Mouse (Mus musculus) liver, adult 2 months (tissue): ENCODE measurements around the gene Chpt1. TPM values are rescaled to one million over a fixed set of nuclear protein-coding genes. Genes with fewer than 3 reads are reported as not detected.

ENCODE experiments used
- DNase-seq: peaks from one replicate; pipeline ENCODE4 v3.0.0-alpha.2; 2011; ENCODE audit warnings: low read depth, low spot score; ENCODE audit errors: extremely low read depth
- H3K27ac ChIP-seq: fragments of 200-500 bp; replicated peaks from 2 replicates; pipeline ENCODE4 v1.5.1; 2012; ENCODE audit warnings: low read depth, mild to moderate bottlenecking, control low read depth, inconsistent platforms, low read length; ENCODE audit not compliant: insufficient read depth
- H3K27me3 ChIP-seq: fragments of 200-500 bp; 2 replicates; pipeline ENCODE4 v1.6.1; 2012; ENCODE audit warnings: mild to moderate bottlenecking, moderate library complexity, low read length, inconsistent platforms; ENCODE audit not compliant: control insufficient read depth, insufficient read depth
- H3K36me3 ChIP-seq: fragments of 200-500 bp; 2 replicates; pipeline ENCODE4 v1.6.1; 2012; ENCODE audit warnings: low read length, inconsistent platforms; ENCODE audit not compliant: control insufficient read depth, insufficient read depth
- H3K4me1 ChIP-seq: fragments of 200-500 bp; 2 replicates; pipeline ENCODE4 v1.6.1; 2011; ENCODE audit warnings: low read length; ENCODE audit not compliant: control insufficient read depth, insufficient read depth
- H3K4me3 ChIP-seq: fragments of 200-500 bp; 2 replicates; pipeline ENCODE4 v1.5.1; 2011; ENCODE audit warnings: low read depth, mild to moderate bottlenecking, control low read depth, low read length, moderate library complexity; ENCODE audit not compliant: insufficient read depth
- H3K79me2 ChIP-seq: fragments of 200-500 bp; 2 replicates; pipeline ENCODE4 v1.6.1; 2012; ENCODE audit warnings: inconsistent platforms, mild to moderate bottlenecking, low read length, moderate library complexity; ENCODE audit not compliant: control insufficient read depth, insufficient read depth
- H3K9ac ChIP-seq: fragments of 200-500 bp; 2 replicates; pipeline ENCODE4 v1.6.1; 2012; ENCODE audit warnings: low read depth, mild to moderate bottlenecking, control low read depth, inconsistent platforms, low read length
- CTCF ChIP-seq: fragments of 200-500 bp; IDR thresholded peaks from 2 replicates; pipeline ENCODE4 v1.5.1; 2011; ENCODE audit warnings: low read depth, low read length, control low read depth
- POLR2A ChIP-seq: fragments of 200-500 bp; IDR thresholded peaks from 2 replicates; pipeline ENCODE4 v1.6.1; 2011; ENCODE audit warnings: low read length, control low read depth; ENCODE audit not compliant: insufficient read depth; ENCODE audit errors: extremely low read depth
- WGBS: fragments of 180-500 bp; shearing (Covaris S2); methylation state at CpG from one replicate; pipeline ENCODE4 v1.1.7; 2018; 5-methylcytosine and 5-hydroxymethylcytosine counted together
- polyA plus RNA-seq: library from polyadenylated mRNA; depleted of rRNA; stranded (reverse); fragments of >200 nt; gene quantifications from 2 replicates; pipeline ENCODE4 v1.2.3, GENCODE M21; 2012
- total RNA-seq: library from RNA; depleted of rRNA; stranded (reverse); fragments of >200 nt; gene quantifications from 2 replicates; pipeline ENCODE4 v1.2.3, GENCODE M21; 2014

The Chpt1 gene
- total and polyA plus RNA-seq, 2 experiments = 59.0 to 137 TPM

- H3K79me2 ChIP-seq = peaks cover 28% of the 10 kb centered on the region; the same call in 1 of the 2 replicates
- TF ChIP-seq CTCF (no peak), POLR2A (no peak)
- peak overlapping the region; percentile 62 for H3K9ac ChIP-seq
- 32% methylated on average over 13 of the region's 13 CpGs for WGBS
- H3K27me3 ChIP-seq = no peaks in the 10 kb centered on the region
- peak overlapping the region; percentile 94 for H3K27ac ChIP-seq
- peak overlapping the region; percentile 82 for H3K4me3 ChIP-seq
- peaks cover 5% of the 10 kb centered on the region; the same call in 1 of the 2 replicates for H3K36me3 ChIP-seq
- DNase-seq = peak; percentile 93
- peaks cover 11% of the 10 kb centered on the region for H3K4me1 ChIP-seq
Observed at GRCm38 (mm10) chr10:88501886-88502765, 1.7 kb downstream of the Chpt1 start.

- no peak overlapping the region for H3K27ac ChIP-seq
Observed at GRCm38 (mm10) chr10:88501370-88501769, 2.5 kb downstream of the Chpt1 start.

GRCm38 (mm10) chr10:88499993-88500392 is 3.9 kb downstream of the Chpt1 start:
- no peak for TF ChIP-seq CTCF
- no peak for TF ChIP-seq POLR2A
- Histone ChIP-seq H3K9ac (no peak overlapping the region), H3K27ac (no peak overlapping the region), H3K4me3 (no peak overlapping the region), H3K4me1 (peaks cover 4% of the 10 kb centered on the region), H3K36me3 (peaks cover 9% of the 10 kb centered on the region; the same call in 1 of the 2 replicates), H3K27me3 (no peaks in the 10 kb centered on the region), H3K79me2 (peaks cover 33% of the 10 kb centered on the region)
- 83% methylated on average over 5 of the region's 5 CpGs for WGBS
- no peak for DNase-seq

More at GRCm38 (mm10) chr10:88501370-88501769, 2.5 kb downstream of the Chpt1 start:
- Histone ChIP-seq H3K27me3 (no peaks in the 10 kb centered on the region), H3K36me3 (peaks cover 9% of the 10 kb centered on the region; the same call in 1 of the 2 replicates), H3K4me1 (peaks cover 7% of the 10 kb centered on the region), H3K79me2 (peaks cover 28% of the 10 kb centered on the region; the same call in 1 of the 2 replicates), H3K4me3 (no peak overlapping the region), H3K9ac (no peak overlapping the region)
- WGBS = 81% methylated on average over 10 of the region's 10 CpGs
- TF ChIP-seq POLR2A (no peak), CTCF (no peak)
- no peak for DNase-seq

DNA sequence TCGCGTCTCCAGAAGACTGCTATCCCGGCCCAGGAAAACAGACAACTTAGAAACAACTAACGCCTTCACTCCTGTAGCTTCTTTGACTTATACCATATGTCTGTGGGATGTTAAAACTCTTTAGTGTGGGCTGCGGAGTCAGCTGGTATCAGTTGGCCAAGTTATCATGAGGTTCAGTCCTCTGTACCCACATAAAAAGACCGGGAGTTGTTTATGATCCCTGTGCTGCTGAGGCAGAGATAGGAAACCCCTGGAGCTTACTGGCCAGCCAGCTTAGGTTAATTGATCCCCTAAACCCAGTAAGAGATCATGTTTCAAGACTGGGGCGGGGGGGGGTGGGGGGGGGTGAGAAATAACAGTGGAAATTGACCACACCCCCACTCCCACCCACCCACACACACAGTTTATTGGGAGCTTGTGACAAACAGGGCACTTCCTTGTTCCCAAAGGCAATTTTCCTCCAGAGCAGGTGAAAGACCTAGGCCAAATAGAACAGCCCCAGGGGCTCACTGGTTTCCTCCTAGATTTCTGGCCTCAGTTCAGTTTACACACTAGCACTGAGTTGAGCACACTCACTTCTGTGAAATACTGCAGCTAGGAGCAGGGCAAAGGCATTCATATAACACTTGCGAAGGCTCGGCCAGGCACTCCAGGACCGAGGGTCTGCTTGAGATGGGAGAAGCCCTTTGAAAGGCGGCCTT is 6.9 kb downstream of the Chpt1 start:
- no peaks in the 10 kb centered on the region; the same call in none of the 2 replicates for H3K4me1 ChIP-seq

GRCm38 (mm10) chr10:88494959-88495587 is 8.8 kb downstream of the Chpt1 start:
- WGBS = 82% methylated on average over 4 of the region's 4 CpGs
- Histone ChIP-seq H3K4me3 (no peak overlapping the region), H3K4me1 (no peaks in the 10 kb centered on the region; the same call in none of the 2 replicates), H3K79me2 (peaks cover 29% of the 10 kb centered on the region), H3K27ac (no peak overlapping the region), H3K27me3 (no peaks in the 10 kb centered on the region), H3K9ac (no peak overlapping the region), H3K36me3 (peaks cover 13% of the 10 kb centered on the region; the same call in 1 of the 2 replicates)
- no peak for DNase-seq
- TF ChIP-seq POLR2A (no peak), CTCF (no peak)

More for the DNA sequence above, 6.9 kb downstream of the Chpt1 start:
- no peak overlapping the region for H3K27ac ChIP-seq
- H3K27me3 ChIP-seq = no peaks in the 10 kb centered on the region
- H3K79me2 ChIP-seq = peaks cover 36% of the 10 kb centered on the region
- no peak for TF ChIP-seq POLR2A
- TF ChIP-seq CTCF = no peak
- peaks cover 11% of the 10 kb centered on the region; the same call in 1 of the 2 replicates for H3K36me3 ChIP-seq
- no peak overlapping the region for H3K4me3 ChIP-seq
- 90% methylated on average over 11 of the region's 11 CpGs for WGBS
- DNase-seq = no peak
- H3K9ac ChIP-seq = no peak overlapping the region
